Mouse (Mus musculus): Measurements from ENCODE around the gene Agbl3. TPM values are rescaled to one million over a fixed set of nuclear protein-coding genes. Genes with fewer than 3 reads are reported as not detected.

Agbl3 gene
- polyA plus RNA-seq, 1 experiment from 2014 or later, result 3.0 TPM

DNA sequence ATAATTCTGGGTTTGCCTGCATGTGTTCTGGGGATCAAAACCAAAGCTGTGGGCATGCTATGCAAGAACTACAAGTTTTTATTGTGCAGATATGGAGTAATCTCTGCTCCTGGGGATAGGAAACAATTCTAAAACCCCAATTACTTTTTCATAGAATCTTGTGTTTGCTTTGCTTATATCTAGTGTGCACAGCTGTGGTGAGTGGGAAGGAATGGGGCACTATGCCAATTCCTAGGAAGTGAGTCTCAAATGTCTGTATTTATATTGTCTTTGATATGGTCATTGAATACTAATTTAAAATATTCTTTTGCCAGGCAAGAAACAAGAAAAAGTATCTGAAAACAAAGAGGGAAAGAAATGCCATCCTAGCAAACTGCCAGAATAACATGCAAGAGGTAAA, 44.2 kb downstream of the Agbl3 start:
- no peaks in the 10 kb centered on the region for H3K27me3 ChIP-seq (ENCODE audit: poor library complexity, severe bottlenecking)
- no peak overlapping the region for H3K27ac ChIP-seq
- no peak for DNase-seq (ENCODE audit: extremely low spot score, low spot score)
- no peak overlapping the region for H3K4me3 ChIP-seq
- no peaks in the 10 kb centered on the region for H3K36me3 ChIP-seq (replicated peaks)
- no peaks in the 10 kb centered on the region for H3K4me1 ChIP-seq
- no peaks in the 10 kb centered on the region for H3K9me3 ChIP-seq

DNA sequence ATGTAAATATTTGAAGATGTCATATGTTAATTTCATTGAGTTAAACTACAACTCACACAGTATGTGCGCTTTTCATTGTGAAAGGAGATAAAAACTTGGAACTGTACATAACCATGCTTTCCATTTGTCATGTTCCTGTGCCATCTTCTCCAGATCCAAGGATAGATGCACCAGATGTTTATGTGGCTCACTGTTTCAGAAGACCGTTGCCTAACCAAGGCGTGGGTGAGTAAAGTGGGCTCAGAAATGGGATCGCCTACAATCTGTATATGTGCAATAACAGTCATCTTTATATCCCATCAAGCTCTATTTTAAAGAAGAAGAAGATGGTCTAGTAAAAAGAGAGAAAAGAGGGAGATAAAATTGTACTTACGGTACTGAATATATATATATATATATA, 52.1 kb downstream of the Agbl3 start:
- no peaks in the 10 kb centered on the region for H3K36me3 ChIP-seq (replicated peaks)
- H3K27me3 ChIP-seq (ENCODE audit: poor library complexity, severe bottlenecking), result no peaks in the 10 kb centered on the region
- H3K4me1 ChIP-seq, result no peaks in the 10 kb centered on the region
- no peak for DNase-seq (ENCODE audit: extremely low spot score, low spot score)
- no peak overlapping the region for H3K27ac ChIP-seq
- no peaks in the 10 kb centered on the region for H3K9me3 ChIP-seq
- 96% methylated on average over 5 of the region's 5 CpGs for WGBS
- no peak overlapping the region for H3K4me3 ChIP-seq

DNA sequence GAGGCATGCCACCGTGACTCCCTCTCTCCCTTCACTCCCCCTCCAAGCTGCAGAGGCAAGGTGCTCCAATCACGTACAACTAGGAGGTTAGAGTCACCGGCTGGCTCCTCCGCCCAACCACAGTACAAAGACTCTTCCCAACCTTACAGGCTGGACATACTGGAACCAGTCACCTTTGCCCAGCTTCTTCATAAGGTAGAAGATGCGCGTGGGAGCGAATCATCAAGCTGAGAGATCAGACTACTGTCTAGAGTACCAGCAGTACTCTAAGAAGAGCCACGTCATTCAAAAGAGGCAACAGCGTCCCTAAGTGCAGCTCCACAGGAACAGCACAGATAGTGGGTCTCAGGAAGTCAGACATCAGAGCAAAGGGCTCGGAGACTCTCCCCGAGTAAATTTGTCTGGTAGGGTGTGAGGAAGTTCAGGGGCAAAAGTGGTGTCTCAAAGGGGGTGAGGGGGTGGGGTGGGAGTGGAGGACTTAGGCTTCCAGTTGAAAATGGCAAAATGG, 81.4 kb downstream of the Agbl3 start:
- H3K27me3 ChIP-seq (ENCODE audit: poor library complexity, severe bottlenecking), result no peaks in the 10 kb centered on the region
- H3K4me3 ChIP-seq, result no peak overlapping the region
- DNase-seq (ENCODE audit: extremely low spot score, low spot score), result no peak
- no peaks in the 10 kb centered on the region for H3K36me3 ChIP-seq (replicated peaks)
- no peak overlapping the region for H3K27ac ChIP-seq
- WGBS, result 89% methylated on average over 11 of the region's 11 CpGs
- no peaks in the 10 kb centered on the region for H3K9me3 ChIP-seq
- H3K4me1 ChIP-seq, result peaks cover 8% of the 10 kb centered on the region

DNA sequence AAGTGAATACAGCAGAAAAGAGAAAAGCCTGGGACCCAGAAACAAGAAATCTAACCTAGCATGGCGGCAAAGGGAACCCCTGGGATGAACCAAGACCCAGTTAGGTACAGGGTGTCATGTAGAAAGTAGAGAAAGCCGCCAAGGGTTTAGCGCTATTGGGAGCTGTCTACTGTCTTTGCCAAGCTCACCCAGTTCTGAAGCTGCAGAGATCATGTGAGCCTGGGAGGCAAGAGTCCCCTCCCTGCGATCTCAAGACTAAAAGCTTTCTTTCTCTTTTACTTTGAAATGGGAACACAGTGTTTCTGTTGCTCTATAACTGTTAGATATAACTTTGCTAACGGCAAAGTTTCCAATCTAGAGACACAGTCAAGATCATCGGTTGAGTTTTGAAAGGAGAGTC, 82.1 kb downstream of the Agbl3 start:
- WGBS, result 93% methylated on average over 6 of the region's 6 CpGs

DNA sequence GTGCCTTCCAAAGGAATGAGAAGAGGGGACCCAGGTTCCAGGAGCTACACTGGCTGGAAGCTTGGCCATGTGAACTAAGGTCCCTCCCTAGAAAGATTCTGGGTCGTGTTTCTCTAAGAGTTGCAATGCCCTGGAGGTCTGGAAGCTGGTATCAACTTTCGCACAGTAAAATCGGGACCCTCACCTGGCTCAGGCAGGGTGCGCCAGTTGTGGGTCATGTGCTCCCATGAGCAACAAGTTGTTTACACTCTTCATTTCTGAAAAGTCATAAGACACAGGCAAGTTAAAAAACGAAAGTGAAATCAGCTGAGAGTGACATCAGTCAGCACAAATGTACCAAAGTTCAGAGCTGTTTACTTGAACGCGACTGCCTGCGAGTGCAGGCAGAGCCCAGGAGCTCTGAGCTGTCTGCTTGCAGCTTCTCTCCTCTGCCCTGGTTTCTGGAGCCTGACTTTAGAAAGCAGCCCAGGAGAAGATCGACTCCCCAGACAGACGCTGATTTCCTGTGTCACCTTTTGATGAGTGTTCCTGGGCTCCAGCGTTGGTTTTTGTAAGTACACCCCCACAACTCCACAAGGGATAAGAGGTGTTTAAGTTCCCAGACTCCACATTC, 82.7 kb downstream of the Agbl3 start, which contains the start of gene Tmem140:
Gene Tmem140 (plus strand): TSS at position 356 of the 613 bp plus-strand sequence.
- Histone ChIP-seq H3K27ac (no peak within 1 kb of the TSS), H3K4me3 (no peak within 1 kb of the TSS), H3K4me1 (peaks cover 17% of the 10 kb centered on the region), H3K27me3 (ENCODE audit: poor library complexity, severe bottlenecking) (no peaks in the 10 kb centered on the region), H3K9me3 (no peaks in the 10 kb centered on the region), H3K36me3 (replicated peaks) (no peaks in the 10 kb centered on the region)
- no peak for DNase-seq (ENCODE audit: extremely low spot score, low spot score)
- WGBS, result 68% methylated on average over 11 of the region's 11 CpGs

More for the DNA sequence above, 82.1 kb downstream of the Agbl3 start:
- peaks cover 16% of the 10 kb centered on the region for H3K4me1 ChIP-seq
- H3K9me3 ChIP-seq, result no peaks in the 10 kb centered on the region
- H3K27ac ChIP-seq, result no peak overlapping the region
- H3K27me3 ChIP-seq (ENCODE audit: poor library complexity, severe bottlenecking), result no peaks in the 10 kb centered on the region
- H3K36me3 ChIP-seq (replicated peaks), result no peaks in the 10 kb centered on the region
- no peak for DNase-seq (ENCODE audit: extremely low spot score, low spot score)
- no peak overlapping the region for H3K4me3 ChIP-seq

DNA sequence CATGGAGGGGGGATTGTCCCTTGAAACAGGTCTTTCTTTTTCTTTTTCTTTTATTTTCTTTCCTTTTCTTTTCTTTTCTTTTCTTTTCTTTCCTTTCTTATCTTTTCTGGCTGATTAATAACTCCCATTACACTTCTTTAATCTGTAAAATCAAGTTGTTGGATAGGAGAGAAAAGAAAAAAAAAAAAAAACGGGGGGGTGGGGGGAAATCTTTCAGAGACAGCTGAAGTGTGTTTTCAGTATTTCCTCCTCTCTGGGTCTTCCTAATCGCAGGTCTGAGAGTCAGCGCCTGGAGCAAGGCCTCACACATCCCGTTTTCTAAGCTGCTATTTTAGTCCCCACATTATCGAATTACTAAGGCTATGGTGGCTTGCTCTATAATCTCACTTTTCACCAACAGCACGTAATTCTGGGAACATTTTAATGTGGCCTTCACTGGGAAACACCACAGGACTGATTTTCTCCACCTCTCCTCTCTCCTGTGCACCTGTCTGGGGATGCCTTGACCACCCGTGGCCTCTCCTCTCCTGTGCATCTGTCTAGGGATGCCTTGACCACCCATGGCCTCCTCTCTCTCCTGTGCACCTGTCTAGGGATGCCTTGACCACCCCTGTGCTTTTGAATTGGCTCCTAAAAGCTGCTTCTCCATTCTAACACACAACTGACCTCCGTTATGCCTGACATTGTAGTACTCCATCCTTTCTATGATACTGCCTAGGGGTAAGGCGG, 83.7 kb downstream of the Agbl3 start:
- Histone ChIP-seq H3K4me3 (no peak overlapping the region), H3K4me1 (peaks cover 17% of the 10 kb centered on the region), H3K36me3 (replicated peaks) (no peaks in the 10 kb centered on the region), H3K27ac (no peak overlapping the region), H3K27me3 (ENCODE audit: poor library complexity, severe bottlenecking) (no peaks in the 10 kb centered on the region), H3K9me3 (no peaks in the 10 kb centered on the region)
- WGBS, result 71% methylated on average over 9 of the region's 9 CpGs
- no peak for DNase-seq (ENCODE audit: extremely low spot score, low spot score)

DNA sequence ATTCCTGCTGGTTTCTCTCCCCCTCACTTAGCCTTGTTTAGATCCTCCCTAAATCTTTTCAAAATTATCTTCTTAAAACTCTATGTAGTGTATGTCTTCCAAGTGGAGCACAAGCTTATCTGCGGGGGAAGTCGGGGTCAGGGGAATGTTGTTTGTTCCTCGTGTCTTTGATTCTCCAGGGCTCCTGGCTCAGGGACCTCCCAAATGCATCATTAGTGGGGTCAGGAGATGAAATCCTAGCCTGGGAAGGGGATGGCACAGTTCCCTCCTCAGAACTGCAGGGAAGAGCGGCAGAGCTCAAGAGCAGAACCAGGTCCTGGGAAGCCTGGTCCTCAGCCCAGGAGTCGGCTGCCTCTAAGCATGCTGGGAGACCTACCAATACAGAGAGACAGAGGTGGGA, 85.0 kb downstream of the Agbl3 start:
- H3K4me3 ChIP-seq, result no peak overlapping the region
- no peaks in the 10 kb centered on the region for H3K36me3 ChIP-seq (replicated peaks)

DNA sequence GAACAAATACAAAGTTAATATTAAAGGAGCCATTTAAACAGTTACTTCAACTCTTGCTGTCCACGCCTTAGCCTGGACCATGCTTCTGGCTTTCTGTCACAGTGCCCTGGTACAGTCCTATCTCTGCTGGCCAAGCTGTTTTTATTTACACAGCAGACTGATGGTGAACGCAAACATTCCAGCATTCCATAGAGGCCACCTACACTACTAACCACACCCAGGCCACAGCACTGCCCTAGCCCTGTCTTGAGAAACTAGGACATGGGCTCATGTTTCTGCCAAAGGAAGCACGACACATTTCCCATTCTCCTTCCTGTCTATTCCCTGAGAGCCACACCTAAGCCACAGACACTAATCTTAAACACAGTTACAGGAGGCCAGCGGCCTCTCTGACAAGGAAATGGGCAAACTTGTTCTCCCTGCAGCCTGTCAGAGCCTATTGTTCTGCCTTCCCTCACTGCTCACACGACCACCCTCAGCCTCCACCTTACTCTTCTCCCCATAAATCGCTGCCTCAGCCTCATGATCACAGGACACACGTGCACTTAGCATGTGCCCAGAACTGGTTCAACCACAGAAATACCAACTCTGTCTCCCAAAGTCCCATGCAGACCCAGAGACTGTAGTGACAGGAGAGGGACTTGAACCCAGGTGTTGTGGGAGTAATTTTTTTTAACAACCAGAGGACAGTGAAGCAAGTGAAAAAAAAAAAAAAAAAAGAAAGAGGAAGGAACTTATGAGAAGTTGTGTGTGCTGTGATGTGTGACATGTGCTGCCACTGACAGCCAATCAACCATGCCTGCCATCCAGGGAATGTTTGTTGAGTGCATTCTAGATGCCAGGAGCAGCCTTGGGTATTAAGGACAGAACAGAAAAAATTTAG, 85.7 kb downstream of the Agbl3 start:
- no peak overlapping the region for H3K27ac ChIP-seq
- 75% methylated on average over 7 of the region's 7 CpGs for WGBS
- no peaks in the 10 kb centered on the region for H3K9me3 ChIP-seq
- no peaks in the 10 kb centered on the region for H3K27me3 ChIP-seq (ENCODE audit: poor library complexity, severe bottlenecking)
- peaks cover 17% of the 10 kb centered on the region for H3K4me1 ChIP-seq
- DNase-seq (ENCODE audit: extremely low spot score, low spot score), result no peak
- no peaks in the 10 kb centered on the region for H3K36me3 ChIP-seq (replicated peaks)
- no peak overlapping the region for H3K4me3 ChIP-seq

More for the DNA sequence above, 85.0 kb downstream of the Agbl3 start:
- no peaks in the 10 kb centered on the region for H3K9me3 ChIP-seq
- H3K27ac ChIP-seq, result no peak overlapping the region
- H3K27me3 ChIP-seq (ENCODE audit: poor library complexity, severe bottlenecking), result no peaks in the 10 kb centered on the region
- peaks cover 17% of the 10 kb centered on the region for H3K4me1 ChIP-seq
- WGBS, result 67% methylated on average over 5 of the region's 5 CpGs
- DNase-seq (ENCODE audit: extremely low spot score, low spot score), result no peak

DNA sequence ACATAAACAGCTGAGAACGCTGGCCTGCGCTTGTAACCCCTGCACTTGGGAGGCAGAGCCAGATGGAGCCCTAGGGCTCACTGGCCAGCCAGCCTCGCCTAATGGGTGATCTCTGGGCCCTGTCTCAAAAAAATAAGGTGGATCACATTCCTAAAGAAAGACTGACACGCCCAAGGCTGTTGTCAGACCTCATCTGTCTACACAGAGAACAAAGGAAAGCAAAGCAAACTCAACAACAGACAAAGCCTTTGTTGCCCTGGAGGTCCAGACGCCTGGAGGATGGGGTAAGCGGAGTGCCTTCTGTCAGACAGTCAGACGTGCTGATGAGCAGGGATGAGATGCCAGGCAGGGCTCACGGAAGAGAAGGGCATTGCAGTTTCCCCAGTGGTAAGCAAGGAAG, 86.6 kb downstream of the Agbl3 start:
- no peak for DNase-seq (ENCODE audit: extremely low spot score, low spot score)
- Histone ChIP-seq H3K36me3 (replicated peaks) (no peaks in the 10 kb centered on the region), H3K4me1 (peaks cover 20% of the 10 kb centered on the region), H3K27ac (peak overlapping the region; percentile 54; the same call in 1 of the 2 replicates), H3K9me3 (no peaks in the 10 kb centered on the region), H3K4me3 (no peak overlapping the region), H3K27me3 (ENCODE audit: poor library complexity, severe bottlenecking) (no peaks in the 10 kb centered on the region)
- 55% methylated on average over 8 of the region's 8 CpGs for WGBS

DNA sequence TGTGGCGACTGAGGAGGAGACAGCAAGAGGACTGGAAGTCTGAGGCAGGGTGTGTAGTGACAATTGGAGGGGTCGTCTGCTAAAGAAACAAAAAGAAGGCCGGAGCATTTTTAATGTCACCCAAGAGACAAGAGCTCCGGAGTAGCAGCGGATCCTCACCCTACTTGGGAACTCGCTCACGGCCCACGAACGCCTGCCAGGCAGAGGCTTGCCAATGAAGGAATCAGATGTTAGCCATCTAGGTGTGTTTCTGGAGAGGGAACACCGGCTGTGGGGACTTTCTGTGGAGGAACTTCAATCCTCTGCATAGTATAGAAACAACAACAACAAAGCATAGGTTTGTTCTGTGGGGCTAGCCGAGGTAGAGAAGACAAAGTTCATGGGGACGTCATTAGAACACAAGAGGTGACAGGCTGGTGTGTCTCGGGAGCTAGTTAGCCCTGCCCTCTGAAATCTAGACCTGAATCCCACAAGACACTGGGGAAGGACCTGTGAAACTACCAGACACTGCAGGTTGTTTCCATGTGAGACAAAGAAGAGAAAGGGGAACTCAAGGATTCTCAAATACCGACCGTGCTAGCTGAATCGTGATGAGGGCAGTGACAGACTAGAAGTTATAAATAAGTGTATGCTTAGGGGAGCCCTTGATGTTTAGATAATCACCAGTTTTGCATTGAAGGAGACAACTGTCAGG, 87.2 kb downstream of the Agbl3 start:
- no peak for DNase-seq (ENCODE audit: extremely low spot score, low spot score)
- Histone ChIP-seq H3K4me1 (peaks cover 20% of the 10 kb centered on the region), H3K27ac (peak overlapping the region; percentile 54), H3K4me3 (no peak overlapping the region), H3K9me3 (no peaks in the 10 kb centered on the region), H3K27me3 (ENCODE audit: poor library complexity, severe bottlenecking) (no peaks in the 10 kb centered on the region), H3K36me3 (replicated peaks) (0 out of 2 replicates have a peak, but pooled peaks cover under 1% of the 10 kb centered on the region)
- 83% methylated on average over 16 of the region's 16 CpGs for WGBS

DNA sequence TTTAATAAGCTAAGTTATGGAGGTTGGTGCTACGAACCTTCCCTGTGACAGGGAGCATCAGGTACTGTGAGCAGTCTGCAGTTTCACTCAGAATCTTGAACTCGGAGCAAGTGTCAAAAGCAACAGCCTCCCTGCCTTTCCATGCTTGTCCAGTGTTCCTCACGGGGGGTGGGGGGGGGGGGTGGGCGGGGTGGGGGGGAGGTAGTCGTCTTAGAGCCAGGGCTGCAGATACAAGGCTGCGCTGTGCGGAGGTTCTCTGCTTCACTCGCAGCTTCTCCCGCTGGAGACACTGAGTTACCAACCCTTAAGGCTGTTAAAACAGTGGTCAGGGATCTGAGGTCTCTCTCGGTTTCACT, 87.7 kb downstream of the Agbl3 start:
- WGBS, result 84% methylated on average over 10 of the region's 10 CpGs
- no peaks in the 10 kb centered on the region for H3K27me3 ChIP-seq (ENCODE audit: poor library complexity, severe bottlenecking)
- H3K9me3 ChIP-seq, result no peaks in the 10 kb centered on the region
- no peak overlapping the region for H3K4me3 ChIP-seq
- H3K27ac ChIP-seq, result no peak overlapping the region
- H3K36me3 ChIP-seq (replicated peaks), result peaks cover 5% of the 10 kb centered on the region
- DNase-seq (ENCODE audit: extremely low spot score, low spot score), result no peak
- H3K4me1 ChIP-seq, result peaks cover 20% of the 10 kb centered on the region

DNA sequence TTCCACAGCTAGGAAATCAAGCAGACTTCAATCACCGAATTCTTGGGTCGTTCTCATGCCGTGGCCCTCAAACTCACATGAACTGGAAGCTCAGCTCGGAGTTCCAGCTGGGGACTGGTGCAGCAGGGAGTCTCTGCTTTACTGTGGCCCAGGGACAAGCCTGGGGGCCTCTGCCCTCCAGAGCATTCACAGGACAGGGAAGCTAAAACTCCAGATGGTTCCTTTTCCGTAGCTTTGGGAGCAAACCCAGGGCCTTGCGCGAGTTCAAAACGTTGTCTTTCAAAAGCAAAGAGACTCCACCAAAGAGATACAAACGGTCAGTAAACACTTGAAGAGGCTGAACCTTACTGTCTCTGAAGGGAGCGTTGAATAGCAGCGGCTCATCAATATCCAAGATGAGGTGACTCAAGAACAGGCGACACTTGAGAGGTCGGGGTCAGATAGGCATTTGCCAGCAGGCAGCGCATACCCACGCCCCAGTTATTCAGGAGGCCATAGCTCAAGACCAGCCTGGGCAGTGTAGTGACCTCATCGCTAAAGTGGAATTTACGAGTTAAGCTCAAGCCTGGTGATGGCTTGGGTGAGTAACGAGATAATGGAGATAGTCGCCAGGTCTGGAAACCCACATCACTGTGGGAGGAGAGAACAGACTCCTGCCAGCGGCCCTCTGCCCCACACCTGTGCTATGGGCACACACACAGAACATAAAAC, 88.4 kb downstream of the Agbl3 start:
- Histone ChIP-seq H3K27me3 (ENCODE audit: poor library complexity, severe bottlenecking) (no peaks in the 10 kb centered on the region), H3K4me1 (peaks cover 20% of the 10 kb centered on the region), H3K9me3 (no peaks in the 10 kb centered on the region), H3K27ac (0 out of 2 replicates have a peak overlapping the region, but pooled peaks have one; percentile 4), H3K36me3 (replicated peaks) (peaks cover 11% of the 10 kb centered on the region), H3K4me3 (no peak overlapping the region)
- DNase-seq (ENCODE audit: extremely low spot score, low spot score), result no peak
- 86% methylated on average over 20 of the region's 20 CpGs for WGBS

All from forebrain, embryonic 10.5 days (tissue).